Mouse (Mus musculus): Measurements from ENCODE around the gene Mad1l1.

- TF ChIP-seq POLR2A (IDR thresholded peaks at IDR 0.05; ENCODE audit: extremely low read depth, insufficient read depth, low read length) (no peak), CTCF (IDR thresholded peaks at IDR 0.05; ENCODE audit: low read depth, low read length) (no peak)
These were observed 216.5 kb downstream of the Mad1l1 start for GRCm38 (mm10) chr5:140104891-140105290.

Data from liver, adult 2 months (tissue).